Mouse (Mus musculus) stomach, postnatal 0 days (tissue): ENCODE results near the gene Glrx5.

Source experiments
- CTCF ChIP-seq: IDR thresholded peaks from 2 replicates; pipeline ENCODE4 v1.5.1; 2016; ENCODE audit warnings: antibody characterized with exemption, low read depth, mild to moderate bottlenecking, moderate library complexity
- EP300 ChIP-seq: optimal IDR thresholded peaks from 2 replicates; pipeline ENCODE3; 2016; ENCODE audit warnings: antibody characterized with exemption

DNA sequence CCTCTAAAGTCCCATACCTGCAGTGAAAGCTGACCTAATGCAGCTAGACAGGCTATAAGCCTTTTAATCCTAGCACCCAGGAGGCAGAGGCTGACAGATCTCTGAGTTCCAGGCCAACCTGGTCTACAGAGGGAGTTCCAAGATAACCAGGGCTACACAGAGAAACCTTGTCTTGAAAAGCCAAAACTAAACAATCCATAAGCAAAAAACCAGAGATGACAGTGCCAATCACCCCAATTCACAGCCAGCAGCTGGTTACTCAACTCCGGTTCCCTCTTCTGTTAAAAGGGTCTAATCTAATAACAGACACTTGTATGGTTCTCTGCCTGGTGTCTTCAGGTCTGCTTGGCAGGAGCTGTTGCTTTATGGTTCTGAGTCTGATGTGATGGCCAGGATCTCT lies 20.9 kb upstream of the Glrx5 start:
- TF ChIP-seq EP300 (no peak), CTCF (no peak)
